Mouse (Mus musculus) cerebellum, adult 11-12 months (tissue): ENCODE results near the gene Zfp524.

Source experiments
- DNase-seq: peaks from one replicate; pipeline ENCODE4 v3.0.0; 2022

Gene Zfp524

GRCm38 (mm10) chr7:5052931-5053343, 38.7 kb downstream of the Zfp524 start:
- DNase-seq = peak; percentile 62

GRCm38 (mm10) chr7:5053456-5054179, 39.4 kb downstream of the Zfp524 start:
- peak; percentile 52 for DNase-seq

- peak; percentile 74 for DNase-seq
Observed at GRCm38 (mm10) chr7:5056651-5057263, 42.5 kb downstream of the Zfp524 start.

- DNase-seq = peak; percentile 51
Observed at GRCm38 (mm10) chr7:5057381-5057780, 43.2 kb downstream of the Zfp524 start.

GRCm38 (mm10) chr7:5057804-5058203, 43.6 kb downstream of the Zfp524 start:
- peak; percentile 55 for DNase-seq

- peak; percentile 58 for DNase-seq
Observed at GRCm38 (mm10) chr7:5058631-5059030, 44.4 kb downstream of the Zfp524 start.

- peak; percentile 69 for DNase-seq
Observed at GRCm38 (mm10) chr7:5059421-5059820, 45.2 kb downstream of the Zfp524 start.

GRCm38 (mm10) chr7:5060239-5060731, 46.1 kb downstream of the Zfp524 start:
- peak; percentile 93 for DNase-seq

GRCm38 (mm10) chr7:5060944-5061773, 46.9 kb downstream of the Zfp524 start:
- DNase-seq = peak; percentile 98

GRCm38 (mm10) chr7:5061774-5062359, 47.7 kb downstream of the Zfp524 start, which contains the start of gene U2af2:
Gene U2af2 (plus strand): TSS chr7:5062143.
- DNase-seq = peak; percentile 96

- DNase-seq = no peak
Observed at GRCm38 (mm10) chr7:5062360-5063001, 48.3 kb downstream of the Zfp524 start.

GRCm38 (mm10) chr7:5064886-5065285, 50.7 kb downstream of the Zfp524 start:
- no peak for DNase-seq
